Mouse (Mus musculus) urinary bladder, postnatal 4 days (tissue): ENCODE results near the gene Eci3.
"Not testable (repeated sequence)": the region's sequence is repeated elsewhere in the genome, so short reads cannot be mapped to it uniquely, and the experiment has no call there.

ENCODE experiments used
- DNase-seq, 2 experiments: peaks; one replicate each; pipeline ENCODE4 v3.0.0; 2021 to 2022; ENCODE audit warnings: low spot score in 2 of 2

The Eci3 gene

DNA sequence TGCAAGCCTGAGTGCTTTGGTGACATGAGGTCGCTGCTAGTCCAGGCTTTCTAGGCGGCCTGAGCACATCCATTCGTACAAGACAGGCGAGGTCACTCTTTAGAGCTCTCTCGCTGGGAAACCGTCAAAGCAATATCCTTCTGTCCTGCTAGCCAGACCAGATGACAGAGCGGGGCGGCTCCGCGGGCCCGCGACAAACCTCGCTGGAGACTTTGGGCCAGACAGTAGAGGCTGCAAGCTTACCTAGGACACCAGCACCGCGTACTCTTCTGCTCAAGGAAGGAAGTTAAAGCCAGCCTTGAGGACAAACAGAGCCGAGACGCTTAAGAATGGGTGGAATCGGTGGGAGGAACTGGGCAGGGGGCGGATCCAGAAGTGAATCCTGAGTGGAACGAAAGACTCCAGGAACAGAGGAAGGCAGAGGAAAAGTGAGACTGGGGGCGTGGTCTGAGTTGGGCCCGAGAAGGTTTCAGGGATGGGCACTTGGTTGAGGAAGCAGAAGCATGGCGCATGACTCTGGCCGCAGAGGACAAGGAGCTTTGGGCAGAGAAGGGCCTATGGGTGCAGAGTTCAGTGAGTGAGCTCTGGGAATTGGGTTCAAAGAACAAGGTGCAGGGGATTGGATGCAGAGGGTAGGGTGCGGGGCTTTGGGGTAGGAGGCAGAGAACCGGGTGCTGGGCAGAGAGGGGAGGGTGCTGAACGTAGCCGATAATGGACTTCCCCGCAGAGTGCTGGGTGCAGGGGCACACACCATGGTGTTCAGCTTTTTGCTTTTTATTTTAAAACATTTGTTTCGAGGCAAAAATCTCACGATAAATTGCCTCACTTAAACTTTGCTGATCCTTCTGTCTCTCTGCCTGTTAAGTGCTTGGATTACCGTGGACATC is at the start of gene Eci3:
Eci3 (minus strand) TSS at position 300 of the 887 bp plus-strand sequence.
- peak; percentile 57 to 61 for DNase-seq

DNA sequence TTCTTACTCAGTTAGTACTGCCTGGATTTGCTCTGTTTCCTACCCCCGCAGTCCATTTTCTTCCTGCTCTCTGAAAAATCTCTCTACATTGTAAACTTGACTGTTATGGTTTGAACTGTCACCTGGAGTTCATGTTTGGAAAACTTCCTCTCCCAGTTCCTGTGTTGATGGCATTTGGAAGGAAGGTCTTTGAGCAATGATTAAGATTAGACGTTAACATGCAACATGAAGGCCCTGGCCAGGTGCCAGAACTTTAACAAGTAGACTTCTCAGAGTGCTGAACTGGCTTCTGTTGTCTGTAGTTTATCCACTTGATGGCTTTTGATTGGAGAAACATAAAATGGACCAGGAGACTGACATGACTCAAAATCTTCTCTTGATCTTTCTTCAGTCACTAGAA is 32.3 kb upstream of the Eci3 start:
- no peak for DNase-seq

DNA sequence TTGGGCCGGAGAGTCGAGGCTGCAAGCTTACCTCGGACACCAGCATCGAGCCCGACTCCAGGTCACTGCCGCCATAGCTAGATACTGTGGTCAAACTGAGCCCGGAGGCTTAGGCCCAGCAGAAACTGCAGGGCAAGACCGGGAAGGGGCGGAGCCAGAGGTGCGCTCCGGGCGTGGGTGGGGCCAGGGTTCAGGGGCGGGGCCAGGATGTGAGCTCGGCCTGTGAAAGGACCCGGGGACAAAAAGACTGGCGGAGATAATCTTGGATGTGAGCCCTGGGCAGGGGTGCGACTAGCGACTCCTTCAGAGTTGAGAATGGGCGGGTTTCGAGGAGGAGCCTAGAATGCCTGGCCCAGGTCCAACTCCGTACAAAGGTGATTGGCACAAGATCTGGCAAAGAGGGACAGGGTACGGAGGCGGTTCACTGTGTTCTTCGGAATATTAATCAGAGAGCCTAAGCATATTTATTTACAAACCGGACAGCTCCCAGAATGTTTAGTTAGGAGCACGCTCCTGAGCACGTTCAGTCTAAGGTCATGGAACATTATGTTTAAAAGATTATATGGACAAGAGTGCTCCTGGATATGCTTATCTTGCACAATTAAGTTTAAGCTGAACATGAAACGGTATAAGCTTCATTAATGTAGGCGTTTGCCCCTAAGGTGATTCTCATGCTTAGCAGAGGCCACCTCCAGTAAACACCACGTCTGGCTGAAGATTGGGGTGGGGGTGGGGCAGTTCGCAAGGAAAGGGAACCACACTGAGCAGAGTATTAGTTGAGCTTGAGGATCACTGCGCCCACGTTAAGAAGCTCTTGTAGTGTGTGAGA is 30.6 kb upstream of the Eci3 start:
- peak; percentile 93 to 97 for DNase-seq

DNA sequence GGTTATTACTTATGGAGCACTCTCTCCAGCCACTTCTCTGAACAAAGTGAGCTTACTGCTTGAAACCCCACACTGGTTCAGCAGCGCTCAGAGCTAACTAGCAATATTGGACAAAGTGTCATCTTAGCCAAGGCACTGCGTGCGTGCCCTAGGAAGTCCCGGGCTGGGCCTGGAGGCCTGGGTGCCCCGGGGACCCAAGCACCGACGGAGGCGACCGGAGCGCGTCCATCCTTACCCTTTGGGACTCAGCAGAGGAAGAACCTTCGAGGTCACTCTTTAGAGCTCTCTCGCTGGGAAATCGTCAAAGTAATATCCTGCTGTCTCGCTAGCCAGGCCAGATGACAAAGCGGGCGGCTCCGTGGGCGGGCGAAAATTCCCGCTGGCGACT is 30.0 kb upstream of the Eci3 start:
- DNase-seq: peak in 1 of 2 experiments; percentile 61

DNA sequence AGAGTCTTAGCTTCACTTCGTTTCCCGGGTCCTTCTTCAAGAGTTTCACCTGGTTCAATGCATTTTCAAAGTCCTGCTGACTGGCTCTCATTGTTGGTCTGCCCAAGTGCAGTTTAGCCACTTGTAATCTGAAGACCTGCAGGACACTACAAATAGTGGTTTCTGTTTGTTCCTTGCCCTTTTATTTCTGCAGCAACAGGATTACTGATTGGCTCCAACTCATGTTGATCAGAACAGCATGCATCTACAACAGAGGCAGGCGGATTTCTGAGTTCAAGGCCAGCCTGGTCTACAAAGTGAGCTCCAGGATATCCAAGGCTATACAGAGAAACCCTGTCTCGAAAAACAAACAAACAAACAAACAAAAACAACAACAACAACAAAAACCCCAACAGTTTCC is 29.5 kb upstream of the Eci3 start:
- no peak for DNase-seq

DNA sequence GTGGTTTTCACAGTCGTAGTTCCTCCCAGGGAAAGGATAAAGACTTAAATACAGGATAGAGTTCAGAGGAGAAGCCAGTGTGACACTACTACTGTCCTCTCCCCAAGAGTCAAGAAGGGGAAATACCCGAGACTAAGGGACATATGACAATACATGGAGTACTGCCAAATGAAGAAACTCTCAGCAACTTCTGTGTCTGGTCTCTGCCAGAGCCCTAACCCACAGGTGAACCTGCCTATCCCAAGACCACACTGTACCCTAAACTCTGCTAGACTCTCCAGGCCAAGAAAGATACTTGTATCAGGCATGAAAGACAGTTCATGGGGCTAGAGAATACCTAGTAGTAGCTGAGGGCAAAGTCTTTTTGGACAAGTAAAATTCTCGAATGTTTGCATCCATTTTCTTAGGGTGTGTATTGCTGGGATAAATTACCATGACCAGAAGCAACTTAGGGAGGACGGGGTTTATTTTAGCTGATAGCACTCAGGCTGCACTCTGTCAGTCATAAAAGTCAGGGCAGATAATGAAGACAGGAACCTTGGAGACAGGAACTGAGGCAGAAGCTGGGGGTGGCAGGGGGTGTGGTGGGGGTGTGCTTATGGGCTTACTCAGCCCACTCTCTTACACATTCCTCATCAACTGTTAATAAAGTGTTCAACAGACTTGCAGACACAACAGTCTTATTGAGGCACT is 28.1 kb upstream of the Eci3 start:
- no peak for DNase-seq

DNA sequence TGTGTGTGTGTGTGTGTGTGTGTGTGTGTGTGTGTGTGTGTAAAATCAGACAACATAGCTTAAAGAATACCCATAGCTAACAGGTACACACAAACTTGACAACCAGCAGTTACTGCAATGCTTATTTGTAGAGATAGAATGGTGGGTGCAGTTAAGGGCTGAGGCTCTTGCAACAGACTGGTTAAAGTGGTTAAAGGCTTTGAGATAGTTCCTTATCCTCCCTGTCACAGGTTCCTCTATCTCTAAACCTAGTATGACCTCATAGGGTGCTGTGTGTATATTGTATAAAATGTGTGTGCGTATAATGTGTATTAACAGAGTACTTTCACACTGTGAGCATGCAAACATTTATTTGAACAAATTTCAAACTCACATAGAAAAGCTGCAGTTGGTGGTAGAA is 19.9 kb upstream of the Eci3 start:
- DNase-seq: not testable (repeated sequence)

DNA sequence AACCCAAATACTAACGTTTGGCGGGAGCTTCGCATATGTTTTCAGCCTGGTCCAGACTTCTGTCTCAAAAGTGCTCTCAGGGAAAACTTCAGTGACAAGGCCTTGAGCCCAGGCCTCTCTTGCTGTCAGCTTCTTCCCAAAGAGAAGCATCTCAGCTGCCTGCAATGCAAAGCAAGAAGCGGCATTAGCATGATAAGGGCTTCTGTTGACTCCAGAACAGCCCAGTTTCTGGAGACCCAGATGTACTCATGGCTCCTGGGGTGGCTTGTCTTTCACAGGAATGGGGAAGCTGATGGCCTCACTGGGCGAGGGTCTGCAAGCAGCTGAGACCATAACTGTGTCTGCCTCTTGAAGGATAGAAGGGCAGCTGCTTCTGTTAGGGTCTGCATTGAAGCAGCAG is 15.0 kb upstream of the Eci3 start:
- not testable (repeated sequence) for DNase-seq

DNA sequence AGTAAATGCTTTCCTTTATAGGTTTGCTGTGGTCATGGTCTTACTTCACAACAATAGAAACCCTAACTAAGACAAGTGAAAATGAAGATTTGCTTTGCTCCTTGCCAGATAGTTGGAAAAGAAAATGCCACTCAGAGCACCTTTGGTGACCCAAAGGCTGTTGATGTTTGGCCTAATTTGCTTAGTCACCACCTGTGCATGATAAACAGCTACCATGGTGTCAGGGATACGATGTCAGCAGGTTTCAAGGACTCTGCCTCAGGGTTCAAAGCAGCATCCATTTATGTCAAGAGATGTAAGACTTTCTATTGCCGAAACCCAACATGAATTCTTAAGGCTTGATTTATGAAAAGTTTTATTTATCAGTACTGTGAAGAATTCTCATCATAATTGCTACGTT is 13.8 kb upstream of the Eci3 start:
- DNase-seq: no peak

DNA sequence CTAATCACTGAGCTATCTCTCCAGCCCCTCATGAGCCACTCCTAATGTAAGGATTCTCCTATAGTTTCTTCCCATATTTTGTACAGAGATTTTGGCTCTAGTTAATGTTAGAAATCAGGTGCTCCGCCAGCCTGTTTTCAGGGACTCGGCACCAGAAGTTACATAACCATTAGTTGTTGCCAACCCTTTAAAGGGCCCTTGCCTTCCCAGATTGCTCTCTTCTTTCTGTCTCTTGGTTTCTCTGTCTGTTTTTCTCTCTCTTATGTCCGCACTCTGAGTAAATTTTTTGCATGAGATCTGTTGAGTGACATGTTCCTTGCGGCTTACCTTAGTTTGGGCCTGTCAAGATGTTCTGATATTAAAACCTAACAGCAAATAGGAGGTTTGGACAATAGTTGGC is 12.5 kb upstream of the Eci3 start:
- no peak for DNase-seq

DNA sequence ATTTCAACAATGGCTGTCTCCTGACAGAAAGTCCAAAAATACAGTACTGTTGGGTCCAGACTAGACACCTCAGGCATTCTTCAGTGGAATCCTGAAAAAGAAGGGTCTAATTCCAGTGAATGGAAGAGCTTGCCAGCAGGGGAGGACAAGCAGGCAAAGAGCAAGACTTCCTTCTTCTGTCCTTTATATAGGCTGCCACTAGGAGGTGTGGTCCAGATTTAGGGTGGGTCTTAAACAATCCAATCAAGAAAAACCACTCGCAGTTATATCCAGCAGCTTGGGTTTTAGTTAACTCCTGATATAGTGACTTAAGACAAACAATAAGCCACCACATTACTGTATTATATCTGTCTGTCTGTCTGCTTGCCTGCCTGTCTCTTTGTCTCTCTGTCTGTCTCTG is 10.2 kb upstream of the Eci3 start:
- no peak for DNase-seq

DNA sequence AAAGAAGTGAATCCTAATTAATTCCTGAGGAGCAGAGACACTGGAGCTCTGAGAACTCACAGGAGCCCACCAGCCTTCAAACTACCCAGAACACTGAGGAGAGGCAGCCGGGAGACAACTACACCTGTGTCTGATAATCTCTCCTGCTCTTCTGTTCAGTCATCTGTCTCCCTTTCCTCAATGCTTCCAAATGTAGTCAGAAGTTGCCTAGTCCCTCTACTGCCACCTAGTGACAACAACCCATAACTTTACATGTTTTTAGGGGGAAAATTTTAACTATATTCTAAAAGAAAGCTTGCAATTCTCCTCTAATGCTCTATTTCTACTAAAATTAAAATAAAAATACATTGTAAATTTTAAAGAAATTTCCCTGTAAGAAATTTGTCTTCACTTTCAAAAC is 9.5 kb upstream of the Eci3 start:
- DNase-seq: no peak

DNA sequence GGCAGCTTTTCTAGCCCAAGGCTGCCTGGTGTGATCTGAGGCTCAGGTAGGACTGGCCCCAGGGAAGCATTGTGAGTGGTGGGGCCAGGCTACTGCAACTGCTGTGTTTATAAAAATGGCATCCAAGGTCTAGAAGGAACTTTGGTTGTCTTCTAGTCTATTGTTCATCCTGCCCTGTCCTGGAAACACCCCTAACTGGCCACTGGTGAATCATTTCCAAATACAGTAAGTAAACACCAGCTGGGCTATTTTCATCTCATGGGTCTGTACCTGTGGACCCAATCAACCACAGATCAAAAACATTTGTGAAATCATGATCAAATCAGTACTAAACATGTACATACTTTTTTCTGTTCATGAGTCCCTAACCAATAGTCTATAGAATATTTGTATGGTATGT is 8.8 kb upstream of the Eci3 start:
- not testable (repeated sequence) for DNase-seq

DNA sequence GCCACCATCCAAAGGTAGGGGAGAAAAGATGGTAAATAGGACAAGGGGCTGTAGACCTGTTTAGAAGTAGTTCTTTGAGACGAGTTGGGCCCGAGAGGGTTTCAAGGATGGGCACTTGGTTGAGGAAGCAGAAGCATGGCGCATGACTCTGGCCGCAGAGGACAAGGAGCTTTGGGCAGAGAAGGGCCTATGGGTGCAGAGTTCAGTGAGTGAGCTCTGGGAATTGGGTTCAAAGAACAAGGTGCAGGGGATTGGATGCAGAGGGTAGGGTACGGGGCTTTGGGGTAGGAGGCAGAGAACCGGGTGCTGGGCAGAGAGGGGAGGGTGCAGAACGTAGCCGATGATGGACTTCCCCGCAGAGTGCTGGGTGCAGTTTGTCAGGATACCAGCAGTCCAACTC is 2.0 kb upstream of the Eci3 start:
- not testable (repeated sequence) for DNase-seq

DNA sequence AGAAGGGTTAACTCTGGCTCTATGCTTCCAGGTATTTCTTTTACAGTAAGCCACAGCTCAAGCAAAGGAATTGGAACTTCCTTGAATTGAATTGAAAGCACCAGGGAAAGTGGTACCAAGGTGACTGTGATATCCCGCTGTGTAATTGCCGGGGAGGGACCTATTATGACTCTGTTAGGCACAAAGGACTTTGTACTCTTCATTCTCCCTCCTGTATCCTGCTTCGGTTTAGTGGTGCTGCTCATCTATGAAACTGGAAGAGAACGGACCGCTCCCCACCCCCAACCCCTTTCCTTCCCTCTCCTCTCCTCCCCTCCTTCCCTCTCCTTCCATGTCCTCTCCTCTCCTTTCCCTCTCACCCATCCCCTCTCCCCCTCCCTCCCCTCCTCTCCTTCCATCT is 1.3 kb upstream of the Eci3 start:
- DNase-seq: no peak

DNA sequence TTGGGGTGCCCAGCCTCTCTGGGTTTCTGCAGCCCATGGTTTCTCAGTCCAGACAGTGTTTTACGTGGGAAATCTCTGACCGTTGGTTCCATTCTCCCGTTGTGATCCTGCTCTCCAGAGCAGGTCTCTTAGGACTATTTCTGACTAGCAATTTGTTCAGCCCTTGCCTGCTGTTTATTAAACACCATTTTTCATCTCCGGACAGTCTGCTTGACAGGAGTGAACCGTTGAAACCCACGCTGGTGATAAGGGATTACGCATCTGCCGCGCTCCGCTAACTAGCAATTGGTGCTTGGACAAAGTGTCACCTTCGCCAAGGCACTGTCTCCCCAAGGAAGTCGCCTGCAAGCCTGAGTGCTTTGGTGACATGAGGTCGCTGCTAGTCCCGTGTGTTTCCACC is 809 bp upstream of the Eci3 start:
- DNase-seq: no peak

DNA sequence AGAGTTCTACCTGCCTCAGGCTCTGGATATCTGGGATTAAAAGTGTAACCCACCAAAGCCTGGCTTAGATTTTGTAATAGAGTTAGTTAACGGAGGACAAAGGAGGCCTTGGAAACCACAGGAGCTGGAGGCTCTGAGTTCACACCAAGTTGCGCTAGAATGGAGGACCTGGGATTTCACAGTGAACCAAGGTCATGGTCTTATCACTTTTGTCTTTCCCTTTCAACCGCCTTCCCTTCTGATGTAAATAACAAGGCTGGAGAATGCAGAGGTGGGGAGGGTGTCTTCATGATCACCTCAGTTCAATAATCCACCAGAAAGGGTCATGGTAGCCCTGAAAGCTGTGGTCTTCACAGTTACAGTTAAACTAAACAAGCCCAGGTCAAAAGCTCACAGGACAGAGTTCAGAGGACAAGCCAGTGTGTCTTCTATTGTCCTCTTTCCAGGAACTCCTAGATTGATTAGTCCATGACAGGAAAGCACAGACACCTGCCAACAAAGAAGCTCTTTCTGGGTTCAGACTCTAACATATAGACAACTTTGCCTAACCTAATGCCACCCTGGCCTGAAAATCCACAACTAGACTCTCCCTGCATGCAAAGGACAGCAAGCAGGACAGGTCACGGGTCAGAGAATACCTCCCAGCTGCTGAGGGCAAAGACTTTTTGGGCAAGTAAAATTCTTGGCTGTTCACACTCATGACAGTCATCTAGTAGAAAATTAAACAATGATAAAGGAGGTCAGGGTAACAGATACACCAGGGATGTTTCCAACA is 2.4 kb downstream of the Eci3 start:
- no peak for DNase-seq

DNA sequence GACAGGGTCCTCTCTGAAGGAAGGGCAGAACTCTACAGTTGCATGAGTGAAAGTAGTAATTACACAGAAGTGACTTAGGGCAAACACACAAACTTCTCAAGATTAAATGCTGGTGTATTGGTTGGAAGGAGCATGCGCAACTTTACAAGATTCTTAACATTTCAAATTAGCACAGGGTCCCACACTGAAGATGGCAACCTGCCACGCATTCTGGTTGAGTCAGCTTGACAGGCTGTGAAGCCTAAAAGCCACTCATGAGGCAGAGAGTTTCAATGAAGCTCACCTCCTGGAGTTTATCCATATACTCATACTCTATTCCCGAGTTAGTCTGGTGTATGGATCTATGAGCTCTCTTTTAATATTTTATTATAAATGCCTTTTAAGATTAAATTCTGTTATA is 5.5 kb downstream of the Eci3 start:
- DNase-seq: not testable (repeated sequence)

DNA sequence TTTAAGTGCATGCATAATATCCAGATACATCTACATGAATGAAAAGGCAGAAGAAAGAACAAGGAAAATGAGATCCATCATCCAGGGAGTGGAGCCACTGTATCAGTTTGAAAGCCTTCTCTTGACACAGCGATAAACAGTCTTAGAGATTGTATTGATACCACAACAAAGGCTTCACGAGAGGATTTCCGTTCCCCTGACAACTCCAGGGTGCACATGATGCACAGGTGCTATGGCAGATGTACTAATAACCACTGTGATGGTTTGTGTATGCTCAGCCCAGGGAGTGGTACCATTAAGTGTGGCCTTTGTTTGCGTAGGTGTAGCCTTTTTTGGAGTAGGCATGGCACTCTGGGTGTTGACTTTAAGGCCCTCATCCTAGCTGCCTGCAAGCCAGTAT is 6.7 kb downstream of the Eci3 start:
- DNase-seq: no peak

DNA sequence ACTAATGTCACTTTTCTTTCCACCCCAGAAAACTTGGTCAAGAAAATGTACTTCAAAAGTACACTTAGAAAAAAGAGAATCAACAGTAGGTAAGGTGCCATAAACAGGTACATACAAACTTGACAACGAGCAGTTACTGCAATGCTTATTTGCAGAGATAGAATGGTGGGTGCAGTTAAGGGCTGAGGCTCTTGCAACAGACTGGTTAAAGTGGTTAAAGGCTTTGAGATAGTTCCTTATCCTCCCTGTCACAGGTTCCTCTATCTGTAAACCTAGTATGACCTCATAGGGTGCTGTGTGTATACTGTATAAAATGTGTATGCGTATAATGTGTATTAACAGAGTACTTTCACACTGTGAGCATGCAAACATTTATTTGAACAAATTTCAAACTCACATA is 12.2 kb downstream of the Eci3 start:
- DNase-seq: not testable (repeated sequence)

DNA sequence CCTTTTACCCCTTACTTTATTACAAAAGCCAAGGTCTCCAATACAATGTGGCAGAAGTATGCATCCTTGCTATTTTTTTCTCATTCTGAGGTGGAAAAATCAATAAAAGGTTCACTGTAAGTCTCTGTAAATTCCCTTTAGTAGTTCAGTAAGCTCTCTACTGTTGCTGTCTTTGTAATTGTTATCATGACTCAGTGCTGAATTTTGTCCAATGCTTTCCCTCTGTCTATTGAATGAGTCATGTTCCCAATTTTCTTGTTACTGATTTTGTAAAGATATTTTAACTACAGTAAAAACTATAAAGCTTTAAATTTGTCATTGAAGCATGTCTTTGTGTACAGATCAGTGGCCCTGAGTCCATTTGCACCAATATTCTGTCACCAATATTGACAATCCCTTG is 21.2 kb downstream of the Eci3 start:
- DNase-seq: no peak
